Mouse (Mus musculus): ENCODE results near the gene Fubp3. TPM values are rescaled to one million over a fixed set of nuclear protein-coding genes. Genes with fewer than 3 reads are reported as not detected.

The Fubp3 gene
- polyA plus RNA-seq (2015; fragmentation: Illumina TruSeq; extraction: RNeasy Lipid Tissue Mini Kit (QIAGEN cat#74804); ENCODE audit: insufficient read depth, low read depth, low replicate concordance): 7.0 TPM

DNA sequence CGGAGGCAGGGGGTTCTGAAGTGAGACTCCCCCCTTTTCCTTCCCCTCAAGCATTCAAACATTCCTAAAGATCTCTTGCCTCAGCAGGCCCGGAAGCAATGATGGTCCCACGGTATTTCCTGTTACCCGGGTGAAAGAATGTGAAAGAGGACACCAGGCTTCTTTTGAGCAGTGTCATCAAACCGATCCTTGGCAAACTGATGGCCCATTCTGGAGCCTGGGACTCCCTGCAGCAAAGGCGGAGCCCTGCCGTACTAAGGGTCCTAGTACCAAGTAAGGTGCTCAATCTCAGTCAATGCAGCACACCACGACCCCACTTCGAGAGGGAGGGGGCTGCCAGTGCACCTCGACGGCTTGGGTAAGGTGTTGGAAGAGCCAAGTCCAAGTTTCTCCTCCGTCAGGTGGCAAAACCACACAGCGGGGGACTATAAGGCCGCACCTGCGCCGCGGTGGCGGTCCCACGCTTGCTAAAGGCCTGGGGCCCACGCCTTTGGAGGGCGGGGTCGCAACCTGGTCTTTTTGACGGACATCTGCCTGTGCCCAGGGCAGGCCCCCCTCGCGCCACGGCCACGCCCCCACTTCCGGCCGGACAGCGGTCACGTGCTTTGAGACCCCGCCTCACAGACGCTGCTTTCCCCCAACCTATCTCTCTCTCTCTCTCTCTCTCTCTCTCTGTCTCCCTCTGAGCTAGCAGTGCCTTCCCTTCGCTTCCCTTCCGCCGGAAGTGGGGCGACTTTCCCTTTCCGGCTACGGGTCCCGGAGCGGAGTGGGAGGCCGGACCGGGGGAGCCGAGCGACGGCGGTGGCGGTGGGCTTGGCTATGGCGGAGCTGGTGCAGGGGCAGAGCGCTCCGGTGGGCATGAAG lies at the start of gene Fubp3:
Fubp3 (plus strand) TSS at position 601 of the 864 bp plus-strand sequence.

GRCm38 (mm10) chr2:31639901-31640608 lies 67.6 kb downstream of the Fubp3 start, which contains the start of gene Prdm12:
Gene Prdm12 (plus strand): TSS chr2:31640037.

Other genes starting within 250 kb of the Fubp3 start
- 7.6 TPM for gene Ass1, start 102.4 kb upstream of the Fubp3 start, polyA plus RNA-seq (2015; fragmentation: Illumina TruSeq; extraction: RNeasy Lipid Tissue Mini Kit (QIAGEN cat#74804); ENCODE audit: insufficient read depth, low read depth, low replicate concordance)
- gene Prdm12, start 67.4 kb downstream of the Fubp3 start, polyA plus RNA-seq (2015; fragmentation: Illumina TruSeq; extraction: RNeasy Lipid Tissue Mini Kit (QIAGEN cat#74804); ENCODE audit: insufficient read depth, low read depth, low replicate concordance): not detected
- gene Exosc2, start 98.1 kb downstream of the Fubp3 start, polyA plus RNA-seq (2015; fragmentation: Illumina TruSeq; extraction: RNeasy Lipid Tissue Mini Kit (QIAGEN cat#74804); ENCODE audit: insufficient read depth, low read depth, low replicate concordance): 6.2 TPM
- 7.9 TPM for gene Abl1, start 115.7 kb downstream of the Fubp3 start, polyA plus RNA-seq (2015; fragmentation: Illumina TruSeq; extraction: RNeasy Lipid Tissue Mini Kit (QIAGEN cat#74804); ENCODE audit: insufficient read depth, low read depth, low replicate concordance)
- gene Qrfp, start 237.9 kb downstream of the Fubp3 start, polyA plus RNA-seq (2015; fragmentation: Illumina TruSeq; extraction: RNeasy Lipid Tissue Mini Kit (QIAGEN cat#74804); ENCODE audit: insufficient read depth, low read depth, low replicate concordance): not detected